Mouse (Mus musculus) heart, embryonic 13.5 days (tissue): ENCODE data around the gene Gm4858. TPM values are rescaled to one million over a fixed set of nuclear protein-coding genes. Genes with fewer than 3 reads are reported as not detected.

Experiments
- ATAC-seq: fragments of 200-750 bp; cut with Nextera tagmentation; 2 replicates; pipeline ENCODE4 v1.8.0; 2017; ENCODE audit warnings: moderate TSS enrichment; ENCODE audit not compliant: insufficient number of reproducible peaks, low FRiP score, low TSS enrichment; ENCODE audit errors: extremely low read depth
- H3K27ac ChIP-seq: fragments of 300-500 bp; sonication (generic); replicated peaks from 2 replicates; pipeline ENCODE4 v1.5.1; 2015; ENCODE audit warnings: moderate library complexity, mild to moderate bottlenecking, inconsistent platforms
- H3K27me3 ChIP-seq: fragments of 300-500 bp; sonication (generic); replicated peaks from 2 replicates; pipeline ENCODE4 v1.6.1; 2015; ENCODE audit warnings: mild to moderate bottlenecking, inconsistent platforms
- H3K36me3 ChIP-seq: fragments of 300-500 bp; sonication (generic); 2 replicates; pipeline ENCODE4 v1.6.1; 2015; ENCODE audit warnings: mild to moderate bottlenecking, inconsistent platforms
- H3K4me1 ChIP-seq: fragments of 300-500 bp; sonication (generic); 2 replicates; pipeline ENCODE4 v1.6.1; 2015; ENCODE audit warnings: inconsistent platforms
- H3K4me2 ChIP-seq: fragments of 300-500 bp; sonication (generic); 2 replicates; pipeline ENCODE4 v1.6.1; 2015; ENCODE audit warnings: inconsistent platforms, mild to moderate bottlenecking, moderate library complexity
- H3K4me3 ChIP-seq: fragments of 300-500 bp; sonication (generic); 2 replicates; pipeline ENCODE4 v1.5.1; 2015; ENCODE audit warnings: moderate library complexity, mild to moderate bottlenecking, inconsistent platforms
- H3K9ac ChIP-seq: fragments of 300-500 bp; sonication (generic); 2 replicates; pipeline ENCODE4 v1.6.1; 2015; ENCODE audit warnings: inconsistent platforms, mild to moderate bottlenecking, moderate library complexity
- H3K9me3 ChIP-seq: fragments of 300-500 bp; sonication (generic); 2 replicates; pipeline ENCODE4 v1.6.1; 2016; ENCODE audit warnings: inconsistent platforms
- WGBS: fragments of 180-500 bp; shearing (Covaris S2); methylation state at CpG from one replicate; pipeline ENCODE4 v1.1.7; 2015; ENCODE audit warnings: mixed read lengths; 5-methylcytosine and 5-hydroxymethylcytosine counted together
- polyA plus RNA-seq: library from polyadenylated mRNA; unstranded; fragments of >200 nt; fragmentation: Nextera tagmentation; extraction: Ambion mirVana; gene quantifications from 2 replicates; pipeline ENCODE4 v1.2.1, GENCODE M21; 2015

Gm4858 gene
- polyA plus RNA-seq, 1 experiment from 2014 or later, result not detected

DNA sequence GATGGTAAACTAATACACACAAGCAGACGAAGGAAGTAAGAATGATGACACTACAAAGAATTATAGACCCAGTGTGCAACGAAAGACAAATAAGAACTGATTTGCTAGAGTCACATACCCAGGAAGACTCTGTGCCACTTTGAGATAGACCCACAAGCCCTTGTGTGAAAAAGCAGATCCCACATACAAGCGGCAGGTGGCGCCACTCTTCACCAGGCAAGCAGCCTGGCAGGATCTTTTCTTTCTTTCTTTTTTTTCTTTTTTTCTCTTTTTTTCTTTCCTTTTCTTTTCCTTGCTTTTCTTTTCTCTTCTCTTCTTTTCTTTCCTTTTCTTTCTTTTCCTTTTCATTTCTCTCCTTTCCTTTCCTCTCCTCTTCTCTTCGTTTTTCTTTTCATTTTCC, 43.0 kb downstream of the Gm4858 start:
- WGBS, result 41% methylated on average over 5 of the region's 5 CpGs
- Histone ChIP-seq H3K27me3 (no peaks in the 10 kb centered on the region), H3K27ac (no peak overlapping the region), H3K9me3 (no peaks in the 10 kb centered on the region), H3K36me3 (no peaks in the 10 kb centered on the region), H3K4me1 (no peaks in the 10 kb centered on the region), H3K4me3 (no peak overlapping the region), H3K4me2 (no peak overlapping the region), H3K9ac (no peak overlapping the region)
- ATAC-seq, result no peak

DNA sequence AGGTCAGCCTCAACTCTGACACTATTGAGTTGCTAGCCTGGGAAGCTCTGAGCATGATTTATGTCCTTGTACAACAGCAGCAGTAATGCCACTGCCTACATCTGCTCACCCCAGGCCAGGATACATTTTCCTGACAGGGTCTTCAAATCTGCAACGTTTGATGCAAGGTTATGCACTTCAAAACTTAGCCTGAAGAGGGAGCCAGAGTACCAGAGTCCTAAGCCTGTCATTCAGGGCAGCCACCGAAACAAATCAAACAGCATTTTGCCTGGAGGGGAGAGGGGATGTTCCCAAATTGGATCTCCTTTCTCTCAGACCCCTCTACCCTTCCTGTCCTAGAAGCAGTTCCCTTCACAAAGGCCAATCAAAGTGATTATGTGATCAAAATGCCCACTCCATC, 45.9 kb downstream of the Gm4858 start:
- Histone ChIP-seq H3K4me1 (no peaks in the 10 kb centered on the region), H3K4me2 (no peak overlapping the region), H3K36me3 (no peaks in the 10 kb centered on the region), H3K27ac (no peak overlapping the region), H3K9ac (no peak overlapping the region), H3K27me3 (no peaks in the 10 kb centered on the region), H3K4me3 (no peak overlapping the region), H3K9me3 (no peaks in the 10 kb centered on the region)
- 4% methylated on average over 2 of the region's 2 CpGs for WGBS
- ATAC-seq, result no peak

GRCm38 (mm10) chr3:93119101-93119500, 50.5 kb downstream of the Gm4858 start:
- WGBS, result 48% methylated on average over 4 of the region's 4 CpGs

More at GRCm38 (mm10) chr3:93119101-93119500, 50.5 kb downstream of the Gm4858 start:
- Histone ChIP-seq H3K9ac (no peak overlapping the region), H3K4me1 (no peaks in the 10 kb centered on the region), H3K9me3 (no peaks in the 10 kb centered on the region), H3K27me3 (no peaks in the 10 kb centered on the region), H3K4me2 (no peak overlapping the region), H3K36me3 (no peaks in the 10 kb centered on the region), H3K27ac (no peak overlapping the region), H3K4me3 (no peak overlapping the region)
- ATAC-seq, result no peak

Other genes starting within 250 kb of the Gm4858 start
- not detected in 2 replicates for gene Kprp, start 241.6 kb upstream of the Gm4858 start, polyA plus RNA-seq
- not detected in 2 replicates for gene Lce1l, start 217.5 kb upstream of the Gm4858 start, polyA plus RNA-seq
- not detected in 2 replicates for gene 2310050C09Rik, start 198.6 kb upstream of the Gm4858 start, polyA plus RNA-seq
- not detected in 2 replicates for gene Lce3a, start 142.6 kb upstream of the Gm4858 start, polyA plus RNA-seq
- gene Lce3b, start 135.8 kb upstream of the Gm4858 start, polyA plus RNA-seq, result not detected in 2 replicates
- gene Lce3c, start 124.3 kb upstream of the Gm4858 start, polyA plus RNA-seq, result not detected in 2 replicates
- not detected in 2 replicates for gene Lce3d, start 111.4 kb upstream of the Gm4858 start, polyA plus RNA-seq
- not detected in 2 replicates for gene Lce3e, start 101.8 kb upstream of the Gm4858 start, polyA plus RNA-seq
- gene Lce3f, start 76.6 kb upstream of the Gm4858 start, polyA plus RNA-seq, result not detected in 2 replicates
- gene Crct1, start 53.1 kb upstream of the Gm4858 start, polyA plus RNA-seq, result 0.43 TPM in 1 of 2 replicates, not detected in the other
- not detected in 2 replicates for gene Lce1m, start 49.8 kb upstream of the Gm4858 start, polyA plus RNA-seq
- gene Crnn, start 76.0 kb downstream of the Gm4858 start, polyA plus RNA-seq, result not detected in 2 replicates
- not detected in 2 replicates for gene Flg2, start 128.5 kb downstream of the Gm4858 start, polyA plus RNA-seq
- gene Flg, start 204.7 kb downstream of the Gm4858 start, polyA plus RNA-seq, result not detected in 2 replicates